Mouse (Mus musculus) liver, postnatal 0 days (tissue): Measurements from ENCODE around the gene Neurl1b. TPM values are rescaled to one million over a fixed set of nuclear protein-coding genes. Genes with fewer than 3 reads are reported as not detected.

Experiments
- ATAC-seq: fragments of 200-750 bp; cut with Nextera tagmentation; 2 replicates; pipeline ENCODE4 v1.8.0; 2017; ENCODE audit warnings: mild to moderate bottlenecking, moderate library complexity
- DNase-seq: peaks from one replicate; pipeline ENCODE4 v3.0.0-alpha.2; 2016
- H3K27ac ChIP-seq: fragments of 300-500 bp; sonication (generic); 2 replicates; pipeline ENCODE4 v1.5.1; 2014; ENCODE audit warnings: antibody characterized with exemption, moderate library complexity, mild to moderate bottlenecking, low read depth
- H3K27me3 ChIP-seq: fragments of 300-500 bp; sonication (generic); 2 replicates; pipeline ENCODE4 v1.6.1; 2014; ENCODE audit warnings: low read length, control low read depth, mixed read lengths; ENCODE audit not compliant: insufficient read depth
- H3K36me3 ChIP-seq: fragments of 300-500 bp; sonication (generic); replicated peaks from 2 replicates; pipeline ENCODE4 v1.6.1; 2014; ENCODE audit warnings: mild to moderate bottlenecking, control low read depth, low read length, moderate library complexity, mixed read lengths; ENCODE audit not compliant: insufficient read depth
- H3K4me1 ChIP-seq: fragments of 300-500 bp; sonication (generic); 2 replicates; pipeline ENCODE4 v1.6.1; 2014; ENCODE audit warnings: antibody characterized with exemption, mild to moderate bottlenecking, control low read depth; ENCODE audit not compliant: insufficient read depth
- H3K4me2 ChIP-seq: fragments of 300-500 bp; sonication (generic); 2 replicates; pipeline ENCODE4 v1.6.1; 2014; ENCODE audit warnings: low read depth, mild to moderate bottlenecking, low read length, moderate library complexity, mixed read lengths
- H3K4me3 ChIP-seq: fragments of 300-500 bp; sonication (generic); 2 replicates; pipeline ENCODE4 v1.5.1; 2014; ENCODE audit warnings: low read depth, low read length
- H3K9ac ChIP-seq: fragments of 300-500 bp; sonication (generic); replicated peaks from 2 replicates; pipeline ENCODE4 v1.6.1; 2014; ENCODE audit warnings: mild to moderate bottlenecking, moderate library complexity
- H3K9me3 ChIP-seq: fragments of 300-500 bp; sonication (generic); 2 replicates; pipeline ENCODE4 v1.6.1; 2016; ENCODE audit warnings: mild to moderate bottlenecking, control low read depth, low read length, mixed read lengths
- CTCF ChIP-seq: sonication (generic); IDR thresholded peaks from 2 replicates; pipeline ENCODE4 v1.5.1; 2016; ENCODE audit warnings: antibody characterized with exemption, low read depth
- EP300 ChIP-seq: IDR thresholded peaks from 2 replicates; pipeline ENCODE4 v1.6.1; 2016; ENCODE audit warnings: antibody characterized with exemption, low read depth, mild to moderate bottlenecking
- WGBS: fragments of 180-500 bp; shearing (Covaris S2); extraction: QIAGEN DNeasy Blood & Tissue Kit; methylation state at CpG from one replicate; pipeline ENCODE4 v1.1.7; 2014; ENCODE audit not compliant: insufficient replicate concordance; 5-methylcytosine and 5-hydroxymethylcytosine counted together
- polyA plus RNA-seq: library from polyadenylated mRNA; unstranded; fragments of >200 nt; fragmentation: Nextera tagmentation; extraction: Ambion mirVana; gene quantifications from 2 replicates; pipeline ENCODE4 v1.2.1, GENCODE M21; 2015

Gene Neurl1b
- polyA plus RNA-seq, 1 experiment from 2014 or later, result 0.06 TPM

- no peak overlapping the region for H3K27ac ChIP-seq
- H3K4me1 ChIP-seq, result no peaks in the 10 kb centered on the region
- no peaks in the 10 kb centered on the region for H3K36me3 ChIP-seq
- no peak for DNase-seq
- no peak for ATAC-seq
- H3K27me3 ChIP-seq, result peaks cover 35% of the 10 kb centered on the region
- H3K4me3 ChIP-seq, result no peak overlapping the region
- H3K4me2 ChIP-seq, result no peak overlapping the region
- WGBS, result 85% methylated on average over 6 of the region's 6 CpGs
- H3K9ac ChIP-seq, result no peak overlapping the region
- TF ChIP-seq EP300, result no peak
- no peak for TF ChIP-seq CTCF
- H3K9me3 ChIP-seq, result no peaks in the 10 kb centered on the region
Observed at GRCm38 (mm10) chr17:26442197-26442596, 27.6 kb downstream of the Neurl1b start.

GRCm38 (mm10) chr17:26443865-26444264, 29.2 kb downstream of the Neurl1b start:
- 45% methylated on average over 4 of the region's 4 CpGs for WGBS
- no peak for TF ChIP-seq CTCF
- TF ChIP-seq EP300, result no peak
- H3K9me3 ChIP-seq, result no peaks in the 10 kb centered on the region
- peaks cover 18% of the 10 kb centered on the region for H3K27me3 ChIP-seq
- no peak overlapping the region for H3K4me2 ChIP-seq
- H3K27ac ChIP-seq, result no peak overlapping the region
- DNase-seq, result no peak
- H3K9ac ChIP-seq, result no peak overlapping the region
- no peak for ATAC-seq
- no peaks in the 10 kb centered on the region for H3K36me3 ChIP-seq
- H3K4me3 ChIP-seq, result no peak overlapping the region
- H3K4me1 ChIP-seq, result no peaks in the 10 kb centered on the region

- DNase-seq (no peak), ATAC-seq (no peak)
- Histone ChIP-seq H3K4me2 (no peak overlapping the region), H3K4me1 (0 out of 2 replicates have a peak, but pooled peaks cover 3% of the 10 kb centered on the region), H3K27me3 (no peaks in the 10 kb centered on the region), H3K27ac (no peak overlapping the region), H3K4me3 (no peak overlapping the region), H3K9me3 (no peaks in the 10 kb centered on the region), H3K36me3 (no peaks in the 10 kb centered on the region), H3K9ac (no peak overlapping the region)
- TF ChIP-seq EP300 (no peak), CTCF (no peak)
- 62% methylated on average over 3 of the region's 3 CpGs for WGBS
Observed at GRCm38 (mm10) chr17:26449472-26449871, 34.8 kb downstream of the Neurl1b start.

GRCm38 (mm10) chr17:26451651-26452295, 37.1 kb downstream of the Neurl1b start:
- Histone ChIP-seq H3K36me3 (no peaks in the 10 kb centered on the region), H3K27me3 (no peaks in the 10 kb centered on the region), H3K9ac (no peak overlapping the region), H3K9me3 (no peaks in the 10 kb centered on the region), H3K4me2 (no peak overlapping the region), H3K4me1 (0 out of 2 replicates have a peak, but pooled peaks cover 3% of the 10 kb centered on the region), H3K4me3 (no peak overlapping the region), H3K27ac (no peak overlapping the region)
- TF ChIP-seq CTCF, result peak; percentile 68
- TF ChIP-seq EP300, result no peak
- WGBS, result 40% methylated on average over 8 of the region's 8 CpGs
- DNase-seq (peak; percentile 57), ATAC-seq (no peak)

GRCm38 (mm10) chr17:26452371-26452972, 37.8 kb downstream of the Neurl1b start:
- WGBS, result 54% methylated on average over 5 of the region's 5 CpGs
- ATAC-seq (no peak), DNase-seq (peak; percentile 46)
- no peaks in the 10 kb centered on the region for H3K9me3 ChIP-seq
- TF ChIP-seq EP300 (no peak), CTCF (peak; percentile 73)
- no peak overlapping the region for H3K4me3 ChIP-seq
- H3K9ac ChIP-seq, result no peak overlapping the region
- 0 out of 2 replicates have a peak, but pooled peaks cover 3% of the 10 kb centered on the region for H3K4me1 ChIP-seq
- no peak overlapping the region for H3K27ac ChIP-seq
- no peaks in the 10 kb centered on the region for H3K36me3 ChIP-seq
- H3K4me2 ChIP-seq, result no peak overlapping the region
- H3K27me3 ChIP-seq, result no peaks in the 10 kb centered on the region

- peak overlapping the region; percentile 35; the same call in 1 of the 2 replicates for H3K4me2 ChIP-seq
- DNase-seq (no peak), ATAC-seq (peak; percentile 86)
- H3K36me3 ChIP-seq, result no peaks in the 10 kb centered on the region
- H3K4me1 ChIP-seq, result no peaks in the 10 kb centered on the region; the same call in 1 of the 2 replicates
- TF ChIP-seq CTCF, result no peak
- no peak for TF ChIP-seq EP300
- no peaks in the 10 kb centered on the region for H3K9me3 ChIP-seq
- no peak overlapping the region for H3K4me3 ChIP-seq
- no peak overlapping the region for H3K27ac ChIP-seq
- no peaks in the 10 kb centered on the region for H3K27me3 ChIP-seq
- no peak overlapping the region for H3K9ac ChIP-seq
Observed at GRCm38 (mm10) chr17:26457506-26457905, 42.9 kb downstream of the Neurl1b start.
